Mouse (Mus musculus) liver, embryonic 12.5 days (tissue): ENCODE data around the gene Slc1a2. TPM values are rescaled to one million over a fixed set of nuclear protein-coding genes. Genes with fewer than 3 reads are reported as not detected.

Experiments used
- ATAC-seq: fragments of 200-750 bp; cut with Nextera tagmentation; 2 replicates; pipeline ENCODE4 v1.8.0; 2017; ENCODE audit warnings: moderate number of reproducible peaks, mild to moderate bottlenecking, moderate library complexity
- H3K27ac ChIP-seq: fragments of 300-500 bp; sonication (generic); 2 replicates; pipeline ENCODE4 v1.5.1; 2016; ENCODE audit warnings: mild to moderate bottlenecking
- H3K27me3 ChIP-seq: fragments of 300-500 bp; sonication (generic); replicated peaks from 2 replicates; pipeline ENCODE4 v1.6.1; 2016; ENCODE audit warnings: mild to moderate bottlenecking, moderate library complexity
- H3K36me3 ChIP-seq: fragments of 300-500 bp; sonication (generic); 2 replicates; pipeline ENCODE4 v1.6.1; 2016; ENCODE audit warnings: mild to moderate bottlenecking, moderate library complexity
- H3K4me1 ChIP-seq: fragments of 300-500 bp; sonication (generic); 2 replicates; pipeline ENCODE4 v1.6.1; 2016
- H3K4me2 ChIP-seq: fragments of 300-500 bp; sonication (generic); 2 replicates; pipeline ENCODE4 v1.6.1; 2016; ENCODE audit warnings: mild to moderate bottlenecking, moderate library complexity
- H3K4me3 ChIP-seq: fragments of 300-500 bp; sonication (generic); 2 replicates; pipeline ENCODE4 v1.5.1; 2016; ENCODE audit warnings: mild to moderate bottlenecking, moderate library complexity
- H3K9ac ChIP-seq: fragments of 300-500 bp; sonication (generic); 2 replicates; pipeline ENCODE4 v1.6.1; 2016; ENCODE audit warnings: mild to moderate bottlenecking, moderate library complexity
- H3K9me3 ChIP-seq: fragments of 300-500 bp; sonication (generic); replicated peaks from 2 replicates; pipeline ENCODE4 v1.6.1; 2016; ENCODE audit warnings: mild to moderate bottlenecking, moderate library complexity
- WGBS: fragments of 180-500 bp; shearing (Covaris S2); methylation state at CpG from one replicate; pipeline ENCODE4 v1.1.7; 2016; ENCODE audit not compliant: insufficient replicate concordance; 5-methylcytosine and 5-hydroxymethylcytosine counted together
- polyA plus RNA-seq: library from polyadenylated mRNA; unstranded; fragments of >200 nt; fragmentation: Nextera tagmentation; extraction: Ambion mirVana; gene quantifications from 2 replicates; pipeline ENCODE4 v1.2.1, GENCODE M21; 2016

The Slc1a2 gene
- polyA plus RNA-seq, result 0.44 and 0.47 TPM in 2 replicates

- H3K4me2 ChIP-seq, result peak within 1 kb of the TSS; percentile 72
- 0 out of 2 replicates have a peak, but pooled peaks cover 6% of the 10 kb centered on the region for H3K4me1 ChIP-seq
- WGBS, result 3% methylated on average over 20 of the region's 20 CpGs
- no peak for ATAC-seq
- H3K27ac ChIP-seq, result no peak within 1 kb of the TSS
- H3K36me3 ChIP-seq, result no peaks in the 10 kb centered on the region
- peak within 1 kb of the TSS; percentile 54 for H3K4me3 ChIP-seq
- H3K27me3 ChIP-seq, result peaks cover 73% of the 10 kb centered on the region
- H3K9ac ChIP-seq, result no peak within 1 kb of the TSS
- no peaks in the 10 kb centered on the region for H3K9me3 ChIP-seq
Measured at GRCm38 (mm10) chr2:102658163-102658660, at the start of gene Slc1a2. Gene Slc1a2 (plus strand): TSS chr2:102658659.

GRCm38 (mm10) chr2:102610485-102610884, 48.0 kb upstream of the Slc1a2 start:
- Histone ChIP-seq H3K9ac (no peak overlapping the region), H3K9me3 (no peaks in the 10 kb centered on the region), H3K4me3 (no peak overlapping the region), H3K27ac (no peak overlapping the region), H3K27me3 (no peaks in the 10 kb centered on the region), H3K36me3 (no peaks in the 10 kb centered on the region), H3K4me2 (no peak overlapping the region), H3K4me1 (no peaks in the 10 kb centered on the region)
- WGBS, result 86% methylated on average over 4 of the region's 4 CpGs
- no peak for ATAC-seq

GRCm38 (mm10) chr2:102616637-102617036, 41.8 kb upstream of the Slc1a2 start:
- no peak for ATAC-seq
- no peaks in the 10 kb centered on the region for H3K9me3 ChIP-seq
- no peak overlapping the region for H3K4me2 ChIP-seq
- H3K27ac ChIP-seq, result no peak overlapping the region
- no peak overlapping the region for H3K4me3 ChIP-seq
- H3K9ac ChIP-seq, result no peak overlapping the region
- H3K27me3 ChIP-seq, result no peaks in the 10 kb centered on the region
- 18% methylated on average over 2 of the region's 2 CpGs for WGBS
- H3K4me1 ChIP-seq, result no peaks in the 10 kb centered on the region
- no peaks in the 10 kb centered on the region for H3K36me3 ChIP-seq

GRCm38 (mm10) chr2:102620744-102621429, 37.6 kb upstream of the Slc1a2 start:
- Histone ChIP-seq H3K4me3 (no peak overlapping the region), H3K9ac (no peak overlapping the region), H3K4me2 (no peak overlapping the region), H3K9me3 (no peaks in the 10 kb centered on the region), H3K36me3 (no peaks in the 10 kb centered on the region), H3K27me3 (no peaks in the 10 kb centered on the region), H3K27ac (no peak overlapping the region), H3K4me1 (no peaks in the 10 kb centered on the region)
- 76% methylated on average over 12 of the region's 12 CpGs for WGBS
- no peak for ATAC-seq

- Histone ChIP-seq H3K27me3 (no peaks in the 10 kb centered on the region), H3K4me2 (no peak overlapping the region), H3K9me3 (no peaks in the 10 kb centered on the region), H3K4me1 (no peaks in the 10 kb centered on the region), H3K9ac (no peak overlapping the region), H3K36me3 (no peaks in the 10 kb centered on the region), H3K4me3 (no peak overlapping the region), H3K27ac (no peak overlapping the region)
- WGBS, result 72% methylated on average over 5 of the region's 5 CpGs
- no peak for ATAC-seq
Measured at GRCm38 (mm10) chr2:102622176-102622575, 36.3 kb upstream of the Slc1a2 start.

GRCm38 (mm10) chr2:102622943-102623342, 35.5 kb upstream of the Slc1a2 start:
- Histone ChIP-seq H3K4me3 (no peak overlapping the region), H3K9me3 (no peaks in the 10 kb centered on the region), H3K9ac (no peak overlapping the region), H3K27ac (no peak overlapping the region), H3K36me3 (no peaks in the 10 kb centered on the region), H3K4me2 (no peak overlapping the region), H3K4me1 (no peaks in the 10 kb centered on the region), H3K27me3 (no peaks in the 10 kb centered on the region)
- ATAC-seq, result no peak

- H3K27ac ChIP-seq, result no peak overlapping the region
- no peaks in the 10 kb centered on the region for H3K36me3 ChIP-seq
- H3K4me2 ChIP-seq, result no peak overlapping the region
- no peak for ATAC-seq
- WGBS, result 88% methylated on average over 1 of the region's 1 CpGs
- no peaks in the 10 kb centered on the region for H3K4me1 ChIP-seq
- no peak overlapping the region for H3K4me3 ChIP-seq
- H3K9me3 ChIP-seq, result no peaks in the 10 kb centered on the region
- H3K27me3 ChIP-seq, result no peaks in the 10 kb centered on the region; the same call in 1 of the 2 replicates
- H3K9ac ChIP-seq, result no peak overlapping the region
Measured at GRCm38 (mm10) chr2:102624538-102624937, 33.9 kb upstream of the Slc1a2 start.

GRCm38 (mm10) chr2:102632361-102632760, 26.1 kb upstream of the Slc1a2 start:
- no peak for ATAC-seq
- no peak overlapping the region for H3K4me2 ChIP-seq
- no peak overlapping the region for H3K9ac ChIP-seq
- H3K4me3 ChIP-seq, result no peak overlapping the region
- WGBS, result 73% methylated on average over 4 of the region's 4 CpGs
- H3K27me3 ChIP-seq, result no peaks in the 10 kb centered on the region; the same call in 1 of the 2 replicates
- H3K27ac ChIP-seq, result no peak overlapping the region
- no peaks in the 10 kb centered on the region for H3K4me1 ChIP-seq
- no peaks in the 10 kb centered on the region for H3K9me3 ChIP-seq
- no peaks in the 10 kb centered on the region for H3K36me3 ChIP-seq

GRCm38 (mm10) chr2:102634010-102634409, 24.4 kb upstream of the Slc1a2 start:
- no peak for ATAC-seq
- H3K27ac ChIP-seq, result no peak overlapping the region
- no peaks in the 10 kb centered on the region; the same call in 1 of the 2 replicates for H3K27me3 ChIP-seq
- H3K9ac ChIP-seq, result no peak overlapping the region
- no peak overlapping the region for H3K4me3 ChIP-seq
- no peaks in the 10 kb centered on the region for H3K36me3 ChIP-seq
- H3K4me1 ChIP-seq, result no peaks in the 10 kb centered on the region
- 69% methylated on average over 1 of the region's 1 CpGs for WGBS
- no peak overlapping the region for H3K4me2 ChIP-seq
- H3K9me3 ChIP-seq, result no peaks in the 10 kb centered on the region

- Histone ChIP-seq H3K9ac (no peak overlapping the region), H3K4me2 (no peak overlapping the region), H3K9me3 (no peaks in the 10 kb centered on the region), H3K4me1 (no peaks in the 10 kb centered on the region), H3K4me3 (no peak overlapping the region), H3K27me3 (no peaks in the 10 kb centered on the region), H3K27ac (no peak overlapping the region), H3K36me3 (no peaks in the 10 kb centered on the region)
- WGBS, result 59% methylated on average over 3 of the region's 3 CpGs
- no peak for ATAC-seq
Measured at GRCm38 (mm10) chr2:102635523-102636060, 22.9 kb upstream of the Slc1a2 start.

- no peaks in the 10 kb centered on the region for H3K4me1 ChIP-seq
- no peak overlapping the region for H3K27ac ChIP-seq
- 76% methylated on average over 7 of the region's 7 CpGs for WGBS
- no peak overlapping the region for H3K4me3 ChIP-seq
- ATAC-seq, result no peak
- H3K36me3 ChIP-seq, result no peaks in the 10 kb centered on the region
- H3K9ac ChIP-seq, result no peak overlapping the region
- no peaks in the 10 kb centered on the region for H3K9me3 ChIP-seq
- H3K27me3 ChIP-seq, result no peaks in the 10 kb centered on the region
- H3K4me2 ChIP-seq, result no peak overlapping the region
Measured at GRCm38 (mm10) chr2:102636116-102636600, 22.3 kb upstream of the Slc1a2 start.

- Histone ChIP-seq H3K9ac (no peak overlapping the region), H3K27me3 (no peaks in the 10 kb centered on the region), H3K27ac (no peak overlapping the region), H3K36me3 (no peaks in the 10 kb centered on the region), H3K4me3 (no peak overlapping the region), H3K9me3 (no peaks in the 10 kb centered on the region), H3K4me2 (no peak overlapping the region), H3K4me1 (no peaks in the 10 kb centered on the region)
- no peak for ATAC-seq
- 30% methylated on average over 5 of the region's 5 CpGs for WGBS
Measured at GRCm38 (mm10) chr2:102638140-102638539, 20.3 kb upstream of the Slc1a2 start.
